Mouse (Mus musculus): Measurements from ENCODE around the gene Sypl2. TPM values are rescaled to one million over a fixed set of nuclear protein-coding genes. Genes with fewer than 3 reads are reported as not detected.
"Not testable (repeated sequence)": the region's sequence is repeated elsewhere in the genome, so short reads cannot be mapped to it uniquely, and the experiment has no call there.

Gene Sypl2
- 1 to 10 TPM; 2.0 to 2.3 TPM for total RNA-seq (2021)

DNA sequence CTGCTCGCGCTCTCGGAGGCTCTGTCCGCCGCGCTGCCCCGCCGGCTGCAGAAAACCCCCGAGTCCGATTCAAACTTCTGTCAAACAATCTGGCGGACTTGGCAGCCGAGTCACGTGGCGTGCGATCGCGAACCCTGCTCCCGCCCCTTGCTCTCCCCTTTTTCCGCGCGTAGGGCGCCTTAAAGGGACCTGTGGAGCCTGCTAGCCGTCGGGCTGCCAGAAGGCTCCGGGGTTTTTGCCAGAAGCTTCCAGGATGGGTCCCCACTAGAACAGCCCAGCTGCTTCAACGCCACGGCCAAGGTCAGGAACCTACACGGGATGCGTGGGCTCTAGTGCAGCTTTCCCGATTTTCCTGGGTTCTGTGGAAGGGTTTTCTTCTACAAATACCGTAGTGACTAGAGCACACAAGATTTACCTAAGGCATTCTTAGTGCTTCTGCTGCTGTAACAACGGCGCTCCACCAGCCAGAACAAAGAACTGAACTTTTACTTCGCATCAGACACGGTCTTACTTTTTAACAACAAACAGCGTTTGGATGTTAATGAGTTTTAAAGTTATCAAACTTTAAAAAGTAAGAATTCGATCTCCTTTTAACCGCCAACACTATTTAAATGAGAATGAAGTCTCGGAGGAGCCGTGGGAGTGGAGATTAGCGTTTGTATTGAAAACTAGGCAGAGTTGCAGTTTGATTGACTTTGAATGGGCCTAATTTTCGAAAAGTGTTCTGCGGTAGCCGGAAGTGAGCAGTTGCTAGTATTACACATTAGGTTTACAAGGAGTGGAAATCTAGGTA is at the start of gene Sypl2:
TSS of gene Sypl2 (minus strand) at position 91 of the 793 bp plus-strand sequence.
- peak in 1 of 2 experiments; percentile 12 for DNase-seq

DNA sequence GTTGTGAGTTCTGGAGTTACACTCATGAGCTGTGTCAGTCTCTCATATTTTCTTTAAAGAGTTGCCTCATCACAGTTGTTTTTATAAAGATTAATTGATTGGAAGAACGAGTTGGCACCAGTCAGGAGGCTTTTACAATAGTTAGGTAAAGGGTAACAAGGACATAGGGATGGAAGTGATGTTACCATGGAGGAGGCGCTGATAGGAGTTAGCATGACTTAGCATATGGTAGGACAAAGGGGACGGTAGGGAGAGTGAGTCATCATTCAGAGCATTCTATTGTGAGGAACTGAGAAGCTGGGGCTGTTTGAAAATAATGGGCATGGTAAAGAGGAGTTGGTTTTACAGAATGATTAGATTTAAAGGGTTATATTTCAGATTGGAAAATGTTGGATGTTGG is 32.9 kb upstream of the Sypl2 start:
- DNase-seq, result no peak

GRCm38 (mm10) chr3:108257831-108258500 is 31.5 kb upstream of the Sypl2 start:
- no peak for DNase-seq

DNA sequence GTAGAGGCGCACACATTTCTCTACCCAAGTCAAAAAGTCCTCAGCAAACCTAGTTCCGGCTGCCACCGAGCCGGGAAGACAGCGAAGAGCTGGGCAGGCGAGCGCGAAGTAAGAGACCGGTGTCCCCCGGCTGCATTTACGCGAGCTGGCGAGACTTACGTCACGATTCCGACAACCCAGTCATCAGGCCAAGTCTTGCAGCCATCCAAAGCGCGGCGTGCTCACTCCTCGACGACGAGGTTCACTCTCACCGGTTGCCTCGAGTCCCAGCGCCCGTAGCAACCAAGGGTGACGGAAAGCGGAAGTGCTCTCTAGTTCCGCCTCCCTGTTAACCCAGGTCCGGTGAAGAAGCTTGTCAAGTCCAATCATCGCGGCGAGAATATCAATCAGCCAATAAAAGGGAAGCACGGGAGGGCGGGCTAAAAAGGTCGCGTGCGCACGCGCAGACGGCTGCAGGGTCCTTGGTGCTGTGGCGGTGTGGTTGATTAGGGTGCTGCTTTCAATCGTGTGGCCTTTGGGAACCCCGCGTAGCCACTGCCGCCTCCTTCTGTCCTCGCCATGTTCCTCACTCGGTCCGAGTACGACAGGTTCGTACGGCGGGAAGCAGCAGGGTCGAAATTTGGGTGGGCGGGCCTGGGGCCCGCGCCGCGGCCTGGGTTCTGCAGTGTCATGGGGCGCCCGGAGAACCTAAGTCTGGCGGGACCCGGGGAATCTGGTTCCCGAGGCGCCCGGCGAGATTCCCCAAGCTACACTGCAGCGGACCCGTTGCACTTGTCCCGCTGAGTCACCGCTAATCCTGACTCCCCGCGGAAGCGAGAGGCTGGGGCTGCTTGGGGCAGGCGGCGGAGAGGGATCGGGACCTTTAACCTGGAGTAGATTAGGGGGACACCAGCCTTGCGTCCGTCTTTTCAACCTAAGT is 30.5 kb upstream of the Sypl2 start, which contains the start of gene Psma5:
TSS of gene Psma5 (plus strand) at position 208 of the 919 bp plus-strand sequence.
- peak; percentile 91 for DNase-seq

GRCm38 (mm10) chr3:108246857-108247256 is 20.4 kb upstream of the Sypl2 start:
- DNase-seq, result no peak

GRCm38 (mm10) chr3:108241243-108241839 is 14.9 kb upstream of the Sypl2 start:
- no peak for DNase-seq

DNA sequence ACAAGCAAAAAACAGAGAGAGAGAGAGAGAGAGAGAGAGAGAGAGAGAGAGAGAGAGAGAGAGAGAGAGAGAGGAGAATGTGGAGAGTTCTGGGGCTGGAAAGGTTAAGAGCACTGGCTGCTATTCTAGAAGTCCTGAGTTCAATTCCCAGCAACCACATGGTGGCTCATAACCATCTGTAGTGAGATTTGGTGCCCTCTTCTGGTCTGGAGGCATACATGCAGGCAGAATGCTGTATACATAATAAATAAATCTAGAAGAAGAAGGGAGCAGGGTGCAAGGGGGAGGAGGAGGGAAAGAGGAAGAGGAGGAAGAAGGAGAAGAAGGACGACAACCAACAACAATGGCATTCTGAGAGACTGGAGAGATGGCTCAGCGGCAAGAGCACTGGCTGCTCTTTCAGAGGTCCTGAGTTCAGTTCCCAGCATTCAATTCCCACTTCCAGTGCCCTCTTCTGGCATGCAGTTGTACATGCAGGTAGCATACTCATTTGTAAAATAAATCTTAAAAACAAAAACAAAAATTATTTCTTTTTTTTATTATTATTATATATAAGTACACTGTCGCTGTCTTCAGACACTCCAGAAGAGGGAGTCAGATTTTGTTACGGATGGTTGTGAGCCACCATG is 11.1 kb upstream of the Sypl2 start:
- not testable (repeated sequence) for DNase-seq

DNA sequence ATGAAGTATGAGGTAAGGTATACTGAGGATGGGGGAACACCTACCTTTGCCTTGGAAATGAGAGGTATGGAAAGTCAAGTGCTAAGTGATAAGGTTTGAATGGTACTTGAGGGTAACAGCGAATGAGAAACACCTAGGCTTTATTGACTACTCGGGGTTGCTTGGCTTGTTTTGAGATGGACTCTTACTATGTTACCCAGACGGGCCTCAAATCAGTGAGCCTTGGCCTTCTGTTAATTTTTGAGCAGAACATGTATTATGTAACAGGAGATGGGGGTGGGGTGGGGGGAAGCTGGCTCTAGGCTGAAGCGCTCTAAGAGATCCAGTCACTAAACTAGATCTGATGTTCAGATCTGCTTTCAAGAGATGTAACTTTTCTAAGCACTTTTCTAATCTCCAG is 5.2 kb upstream of the Sypl2 start:
- DNase-seq, result no peak

- no peak for DNase-seq
These were observed 1.1 kb upstream of the Sypl2 start for GRCm38 (mm10) chr3:108227521-108227920.

DNA sequence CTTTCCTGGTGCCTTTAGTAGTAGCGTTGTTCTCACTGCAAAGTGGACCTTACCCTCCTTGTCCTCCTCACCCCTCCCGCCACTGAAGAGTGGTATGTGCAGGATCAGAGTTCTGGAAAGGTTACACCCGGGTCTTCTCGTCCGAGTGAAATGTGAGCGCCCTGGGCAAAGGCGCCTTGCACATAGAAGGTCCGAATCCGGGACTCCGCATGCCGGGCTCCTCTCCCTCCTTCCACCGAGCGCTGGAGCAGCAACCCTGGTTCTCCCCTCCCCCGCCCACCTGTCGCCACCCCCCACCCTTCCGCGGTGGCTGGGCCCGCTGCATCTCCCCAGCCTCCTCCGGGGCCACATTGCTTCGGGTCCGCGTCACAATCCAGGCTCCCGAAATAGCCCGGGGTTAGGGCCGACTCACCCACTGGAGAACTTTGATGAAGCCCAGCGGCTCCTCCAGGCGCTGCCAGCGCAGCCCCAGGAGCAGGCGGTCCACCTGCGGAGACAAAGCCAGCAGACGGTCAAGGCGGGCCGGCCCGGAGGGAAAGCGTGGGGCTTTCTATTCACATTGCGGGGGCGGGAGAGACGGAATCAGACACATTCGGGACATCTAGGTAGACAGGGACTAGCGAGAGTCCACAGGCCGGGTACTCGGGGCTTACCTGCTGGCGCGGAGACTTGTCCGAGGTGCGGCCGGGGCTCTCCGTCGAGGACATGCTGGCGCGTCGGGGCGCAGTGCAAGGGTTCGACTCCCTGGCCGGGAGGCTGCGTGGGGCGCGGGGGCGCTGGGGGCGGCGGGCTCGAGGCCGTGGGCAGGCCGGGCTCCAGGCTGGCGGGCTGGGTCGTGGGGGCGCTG is 514 bp downstream of the Sypl2 start:
- DNase-seq, result peak in 1 of 2 experiments; percentile 1

DNA sequence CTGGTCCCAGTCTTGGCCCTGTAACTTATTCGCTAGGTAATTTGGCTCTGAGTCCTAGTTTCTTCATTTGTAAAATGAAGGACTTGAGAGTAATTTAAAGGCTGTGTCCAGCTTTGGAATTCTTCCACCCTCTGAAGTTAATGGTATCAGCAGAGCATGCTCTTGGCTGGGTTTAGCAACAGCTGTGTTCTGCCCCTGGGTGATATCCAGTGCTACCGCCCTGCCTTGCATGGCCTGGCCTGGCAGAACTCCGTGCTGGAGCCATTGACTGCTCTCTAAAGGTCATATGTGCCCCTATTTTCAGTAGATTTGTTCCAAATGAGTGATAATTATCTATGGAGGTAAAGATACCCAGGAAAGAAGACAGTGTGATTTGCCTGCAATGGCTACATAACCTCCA is 5.8 kb downstream of the Sypl2 start:
- DNase-seq, result no peak

DNA sequence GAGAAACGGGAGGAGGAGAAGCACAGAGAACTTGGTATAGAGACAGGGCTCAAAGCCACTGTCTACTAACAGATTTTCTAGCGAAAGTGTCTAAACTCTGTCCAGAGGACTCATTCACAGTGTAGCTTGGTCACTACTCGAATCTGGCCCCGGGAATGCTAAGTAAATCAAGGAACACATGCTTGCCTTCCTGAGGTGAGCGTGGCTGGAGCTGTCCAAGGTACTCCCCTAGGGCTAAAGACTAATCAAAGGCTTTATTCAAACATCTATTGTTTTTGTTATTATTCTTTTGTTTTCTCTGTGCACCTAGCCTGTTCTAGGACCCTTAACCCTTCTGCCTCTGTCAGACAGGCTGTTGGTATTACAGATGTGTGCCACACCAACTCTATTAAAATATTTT is 11.7 kb downstream of the Sypl2 start:
- no peak for DNase-seq

DNA sequence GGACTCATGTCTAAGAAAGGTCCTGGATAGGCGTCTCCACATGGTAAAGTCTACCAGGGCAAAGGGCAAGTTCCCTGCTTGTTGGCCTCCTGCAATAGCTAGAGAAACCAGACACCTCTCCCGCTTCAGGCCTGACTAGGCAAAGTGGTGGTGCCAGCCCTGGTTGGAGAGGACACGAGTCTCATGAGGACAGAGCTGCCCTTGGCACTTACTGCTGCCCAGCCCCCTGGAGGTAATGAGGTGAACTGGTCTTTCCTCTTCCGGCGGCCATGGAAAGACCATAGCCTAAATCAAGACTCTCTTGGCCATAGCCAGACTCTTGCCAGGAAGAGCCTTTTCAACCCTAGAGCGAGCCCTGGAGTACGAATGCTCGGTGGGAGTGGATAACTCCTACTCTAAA is 14.0 kb downstream of the Sypl2 start:
- peak in 1 of 2 experiments; percentile 2 for DNase-seq

GRCm38 (mm10) chr3:108211845-108212244 is 14.6 kb downstream of the Sypl2 start:
- peak in 1 of 2 experiments; percentile 24 for DNase-seq

DNA sequence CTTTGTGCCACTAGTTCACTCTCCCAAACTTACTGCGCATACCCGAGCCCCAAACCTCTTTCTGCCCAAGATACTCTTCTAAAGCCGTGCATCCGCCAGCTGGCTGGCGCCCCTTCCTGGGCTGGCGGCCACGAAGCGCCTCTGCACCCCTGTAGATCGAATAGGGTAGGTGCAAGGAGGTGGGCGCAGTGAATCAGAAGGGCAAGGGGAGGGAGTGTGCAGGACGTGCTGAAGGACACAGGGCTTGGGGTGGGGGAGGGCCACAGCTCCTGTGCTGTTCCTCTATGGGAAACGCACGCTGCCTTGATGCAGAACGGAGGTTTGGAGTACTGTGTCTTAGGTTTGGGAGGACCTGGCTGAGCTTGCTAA is 15.7 kb downstream of the Sypl2 start, which contains the start of gene Atxn7l2:
TSS of gene Atxn7l2 (minus strand) at position 164 of the 369 bp plus-strand sequence.
- no peak for DNase-seq

DNA sequence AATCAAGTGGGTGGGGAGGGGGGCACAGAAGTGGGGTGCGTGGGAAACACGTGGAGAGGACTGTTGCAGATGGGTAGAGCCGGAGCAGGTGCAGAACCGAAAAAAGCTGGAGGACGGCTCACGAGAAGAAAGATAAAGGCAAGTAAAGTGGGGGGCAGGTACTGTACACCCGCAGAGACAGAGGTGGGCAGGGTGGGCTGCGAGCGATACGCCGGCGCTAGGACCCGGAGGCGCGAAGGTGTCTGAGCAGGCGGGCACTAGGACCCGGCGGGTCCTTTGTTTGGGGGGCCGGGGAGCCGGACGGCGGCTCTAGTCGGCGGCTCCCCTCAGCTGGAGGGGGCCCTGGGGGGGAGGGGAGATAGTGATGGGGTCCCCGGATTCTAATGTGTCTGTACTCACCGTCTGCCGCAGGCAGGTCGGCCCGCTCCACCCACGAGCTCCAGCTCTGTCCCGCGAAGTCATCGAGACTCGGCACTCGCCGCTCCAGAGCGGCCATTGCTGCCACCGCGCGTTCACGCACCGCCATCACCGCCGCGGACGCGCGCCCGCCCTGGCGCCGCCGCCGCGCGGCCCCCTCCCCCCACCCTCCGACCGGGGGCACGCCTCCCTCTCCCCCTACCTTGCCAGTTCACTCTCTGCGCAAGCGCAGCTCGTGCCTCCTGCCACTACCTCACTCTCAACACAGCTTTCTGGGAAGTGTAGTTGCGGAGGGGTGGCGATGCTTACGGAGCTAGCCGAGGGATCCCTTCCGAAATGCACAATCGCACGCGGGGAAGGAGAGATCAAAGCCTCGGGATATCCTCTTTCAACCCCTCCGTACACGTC is 16.3 kb downstream of the Sypl2 start:
- peak; percentile 94 for DNase-seq

GRCm38 (mm10) chr3:108209536-108209935 is 16.9 kb downstream of the Sypl2 start:
- DNase-seq, result peak in 1 of 2 experiments; percentile 4

- no peak for DNase-seq
These were observed 17.4 kb downstream of the Sypl2 start for GRCm38 (mm10) chr3:108209001-108209400.

DNA sequence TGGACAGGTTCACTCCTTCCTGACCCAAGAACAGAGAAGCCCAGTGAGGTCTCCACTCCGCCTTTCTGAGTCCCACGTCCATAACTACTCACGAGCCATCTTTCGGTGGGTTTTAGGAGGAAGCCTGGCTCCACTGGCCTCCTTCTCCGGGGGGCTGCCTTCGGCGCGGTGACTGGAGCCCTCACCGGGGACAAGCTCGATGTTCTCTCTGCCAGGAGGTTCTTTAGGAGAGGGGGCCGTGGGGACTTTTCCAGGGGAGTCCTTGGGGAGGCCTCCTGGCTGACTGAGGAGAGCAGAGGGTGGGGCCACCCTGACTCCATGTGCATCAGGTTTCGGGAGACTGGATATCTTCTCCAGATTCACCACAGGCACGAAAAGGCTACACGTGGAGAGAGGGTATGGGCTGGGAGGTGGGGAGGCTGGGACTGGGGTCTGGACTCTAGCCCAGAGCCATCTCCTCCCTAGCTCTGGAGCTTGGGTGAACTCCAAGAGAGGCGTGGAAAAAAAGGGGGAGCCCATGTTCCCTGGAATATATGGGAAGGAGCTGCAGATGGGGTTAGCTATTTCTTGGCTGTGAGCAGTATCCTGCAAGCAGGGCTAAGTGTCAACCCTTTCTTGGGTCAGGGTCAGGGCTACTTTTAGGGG is 19.6 kb downstream of the Sypl2 start:
- peak in 1 of 2 experiments; percentile 15 for DNase-seq
